In the genomic region with DNA sequence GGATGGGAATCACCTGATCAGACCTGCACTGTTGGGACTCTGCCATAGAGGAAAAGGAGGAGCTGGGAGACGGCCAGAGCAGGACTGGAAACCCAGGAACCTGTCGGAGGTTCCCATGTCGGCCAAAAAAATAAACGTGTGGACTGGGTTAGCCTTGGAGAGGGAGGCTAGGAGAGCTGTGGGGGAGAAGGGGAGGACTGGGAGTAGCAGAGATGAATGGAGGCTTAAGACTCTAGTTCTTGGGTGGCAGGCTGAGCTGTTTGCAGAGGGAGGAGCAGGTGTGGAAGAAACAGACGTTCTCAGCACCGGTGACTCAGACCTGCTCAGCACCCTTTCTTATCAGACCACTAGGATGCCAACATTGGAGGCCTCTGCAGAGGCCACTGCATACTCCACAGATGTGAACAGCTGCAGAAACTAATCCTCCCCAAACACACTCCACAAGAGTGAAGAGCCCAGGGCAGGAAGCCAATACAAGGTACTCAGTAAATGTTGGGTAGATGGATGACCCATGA, we compare ENCODE assay signal across 8 mouse cellular contexts. TPM values are rescaled to one million over a fixed set of nuclear protein-coding genes. Genes with fewer than 3 reads are reported as not detected.
DNase-seq lines count a peak whose midpoint lies in the region; ATAC-seq lines count a peak whose summit lies in the region.

No protein-coding gene starts in this region.

- no peaks in the 10 kb centered on the region for H3K9me3 ChIP-seq in hindbrain, embryonic 15.5 days
- H3K9me3 ChIP-seq in hindbrain, embryonic 10.5 days = no peaks in the 10 kb centered on the region
- H3K9me3 ChIP-seq in embryonic facial prominence, embryonic 12.5 days = no peaks in the 10 kb centered on the region

- H3K27me3 ChIP-seq in hindbrain, embryonic 15.5 days = no peaks in the 10 kb centered on the region
- H3K27me3 ChIP-seq in hindbrain, embryonic 10.5 days (ENCODE audit: insufficient read depth, poor library complexity, severe bottlenecking) = peaks cover 31% of the 10 kb centered on the region
- peaks cover 10% of the 10 kb centered on the region; the same call in 1 of the 2 replicates for H3K27me3 ChIP-seq in embryonic facial prominence, embryonic 12.5 days

- no peak overlapping the region for H3K9ac ChIP-seq in hindbrain, embryonic 15.5 days
- no peak overlapping the region for H3K9ac ChIP-seq in embryonic facial prominence, embryonic 12.5 days

- peak overlapping the region; percentile 53 for H3K4me3 ChIP-seq in hindbrain, embryonic 15.5 days
- H3K4me3 ChIP-seq in hindbrain, embryonic 10.5 days = no peak overlapping the region
- H3K4me3 ChIP-seq in embryonic facial prominence, embryonic 12.5 days = no peak overlapping the region

- 59% methylated on average over 6 of the region's 6 CpGs for WGBS in hindbrain, embryonic 15.5 days
- 45% methylated on average over 6 of the region's 6 CpGs for WGBS in hindbrain, embryonic 10.5 days
- 45% methylated on average over 6 of the region's 6 CpGs for WGBS in embryonic facial prominence, embryonic 12.5 days

- no peak for ATAC-seq in hindbrain, embryonic 15.5 days (ENCODE audit: low FRiP score, low read depth)
- no peak for ATAC-seq in embryonic facial prominence, embryonic 12.5 days (ENCODE audit: insufficient number of reproducible peaks, insufficient read depth, low FRiP score, low TSS enrichment)
- no peak for ATAC-seq in erythroblast, adult 5-6 weeks (replicated peaks; ENCODE audit: low FRiP score, poor library complexity, severe bottlenecking)

- H3K27ac ChIP-seq in hindbrain, embryonic 15.5 days (replicated peaks) = no peak overlapping the region
- H3K27ac ChIP-seq in hindbrain, embryonic 10.5 days = no peak overlapping the region
- H3K27ac ChIP-seq in embryonic facial prominence, embryonic 12.5 days = no peak overlapping the region

- H3K36me3 ChIP-seq in hindbrain, embryonic 15.5 days = no peaks in the 10 kb centered on the region
- H3K36me3 ChIP-seq in hindbrain, embryonic 10.5 days = no peaks in the 10 kb centered on the region
- no peaks in the 10 kb centered on the region for H3K36me3 ChIP-seq in embryonic facial prominence, embryonic 12.5 days

- H3K4me2 ChIP-seq in hindbrain, embryonic 15.5 days = peak overlapping the region; percentile 97
- H3K4me2 ChIP-seq in embryonic facial prominence, embryonic 12.5 days (replicated peaks) = peak overlapping the region; percentile 95; the same call in 1 of the 2 replicates

- DNase-seq in hindbrain, embryonic 10.5 days (ENCODE audit: low spot score) = no peak
- peak; percentile 22 for DNase-seq in MN1 (ENCODE audit: low spot score)
- DNase-seq in lung, postnatal 14 days = peak; percentile 9
- no peak for DNase-seq in thymus, postnatal 25 days
- DNase-seq in layer of hippocampus, postnatal 14 days (ENCODE audit: low spot score in 2 of 2) = no peak

- peaks cover 21% of the 10 kb centered on the region for H3K4me1 ChIP-seq in hindbrain, embryonic 15.5 days (replicated peaks)
- peaks cover 29% of the 10 kb centered on the region for H3K4me1 ChIP-seq in hindbrain, embryonic 10.5 days (replicated peaks)
- 0 out of 2 replicates have a peak, but pooled peaks cover 6% of the 10 kb centered on the region for H3K4me1 ChIP-seq in embryonic facial prominence, embryonic 12.5 days

RNA-seq across cellular contexts. Expression of a gene that starts 1.9 kb away (rescaled TPM):
- polyA plus RNA-seq in hindbrain, embryonic 15.5 days (2015; fragmentation: Nextera tagmentation; extraction: Ambion mirVana) = 41.4 and 43.1 TPM in 2 replicates
- polyA plus RNA-seq in hindbrain, embryonic 10.5 days (2016; fragmentation: Nextera tagmentation; extraction: Ambion mirVana) = 8.0 and 9.4 TPM in 2 replicates
- 7.2 and 8.1 TPM in 2 replicates for polyA plus RNA-seq in embryonic facial prominence, embryonic 12.5 days (2016; fragmentation: Nextera tagmentation; extraction: Ambion mirVana)
- 100 to 1,000 TPM; 154 to 171 TPM for total RNA-seq in layer of hippocampus, postnatal 14 days (2021)
- total RNA-seq in erythroblast, adult 5-6 weeks (2015; ENCODE audit: low replicate concordance) = 0.19 and 0.63 TPM in 2 replicates
- total RNA-seq in erythroblast, adult 5-6 weeks (2017; ENCODE audit: low replicate concordance) = 0.56 and 1.3 TPM in 2 replicates

RNA-seq across cellular contexts. Expression of a gene that starts 43.2 kb away (rescaled TPM):
- polyA plus RNA-seq in hindbrain, embryonic 15.5 days (2015; fragmentation: Nextera tagmentation; extraction: Ambion mirVana) = 24.2 and 24.4 TPM in 2 replicates
- 3.9 and 5.8 TPM in 2 replicates for polyA plus RNA-seq in hindbrain, embryonic 10.5 days (2016; fragmentation: Nextera tagmentation; extraction: Ambion mirVana)
- polyA plus RNA-seq in embryonic facial prominence, embryonic 12.5 days (2016; fragmentation: Nextera tagmentation; extraction: Ambion mirVana) = 12.3 and 13.3 TPM in 2 replicates
- total RNA-seq in layer of hippocampus, postnatal 14 days (2021) = 10 to 100 TPM; 50.8 to 56.2 TPM
- 0.19 and 0.21 TPM in 2 replicates for total RNA-seq in erythroblast, adult 5-6 weeks (2015; ENCODE audit: low replicate concordance)
- total RNA-seq in erythroblast, adult 5-6 weeks (2017; ENCODE audit: low replicate concordance) = 0.51 and 2.6 TPM in 2 replicates

Comparison
In these comparisons a context has a peak if more than half of its experiments do, and no peak if none do; other contexts are left out.
1. DNase-seq: peak in MN1 (single experiment) and lung, postnatal 14 days (single experiment); none in hindbrain, embryonic 10.5 days (single experiment), thymus, postnatal 25 days (single experiment) and layer of hippocampus, postnatal 14 days (0 of 2).